Mouse (Mus musculus) megakaryocyte, embryonic 14.5 days (primary cell): ENCODE results near the gene Rasl11a. TPM values are rescaled to one million over a fixed set of nuclear protein-coding genes. Genes with fewer than 3 reads are reported as not detected.
A peak's percentile ranks its signal among the peaks of the same experiment; 100 is the strongest.

Experiments used
- H3K27me3 ChIP-seq: replicated peaks from 2 replicates; pipeline ENCODE3; 2012; ENCODE audit warnings: inconsistent platforms
- H3K36me3 ChIP-seq: replicated peaks from 2 replicates; pipeline ENCODE3; 2012; ENCODE audit warnings: low read length, inconsistent platforms, mixed read lengths
- H3K4me1 ChIP-seq: 2 replicates; pipeline ENCODE4 v1.6.1; 2012; ENCODE audit warnings: inconsistent platforms
- H3K4me3 ChIP-seq: replicated peaks from 2 replicates; pipeline ENCODE3; 2012; ENCODE audit warnings: moderate library complexity, mild to moderate bottlenecking, inconsistent platforms
- H3K9me3 ChIP-seq: 2 replicates; pipeline ENCODE4 v1.6.1; 2012; ENCODE audit warnings: inconsistent platforms
- FLI1 ChIP-seq: IDR thresholded peaks from 2 replicates; pipeline ENCODE4 v1.6.1; 2012; ENCODE audit warnings: low read length, inconsistent platforms, mixed read lengths
- GATA1 ChIP-seq: IDR thresholded peaks from 3 replicates; pipeline ENCODE4 v1.6.1; 2012; ENCODE audit warnings: mixed read lengths, low read length, inconsistent platforms, borderline replicate concordance
- polyA plus RNA-seq: library from polyadenylated mRNA; stranded (reverse); fragments of >175 nt; gene quantifications from 2 replicates; pipeline ENCODE4 v1.2.3, GENCODE M21; 2012; ENCODE audit warnings: low replicate concordance; ENCODE audit not compliant: insufficient read depth

The Rasl11a gene
- polyA plus RNA-seq, 1 experiment = 6.5 TPM

DNA sequence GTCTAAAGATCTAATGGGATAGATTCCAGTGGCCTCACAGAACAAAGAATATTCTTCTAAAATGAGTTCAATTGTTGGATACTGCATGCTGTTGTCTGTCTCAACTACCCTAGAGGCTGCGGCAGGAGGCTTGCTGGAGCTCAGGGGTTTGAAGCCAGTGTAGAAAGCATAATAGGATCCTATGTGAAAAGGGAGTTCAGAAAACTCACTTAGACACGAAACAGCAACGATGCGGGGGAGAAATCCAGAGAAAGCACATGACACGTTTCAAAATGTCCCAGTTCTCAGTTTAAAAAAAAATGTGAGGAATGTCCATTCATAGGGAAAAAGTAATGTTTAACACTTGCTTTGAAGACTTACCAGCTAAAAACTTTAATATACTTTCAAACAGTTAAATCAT lies 21.9 kb upstream of the Rasl11a start:
- H3K36me3 ChIP-seq = no peaks in the 10 kb centered on the region
- H3K9me3 ChIP-seq = no peaks in the 10 kb centered on the region
- H3K4me1 ChIP-seq = peaks cover 21% of the 10 kb centered on the region
- H3K27me3 ChIP-seq = no peaks in the 10 kb centered on the region
- H3K4me3 ChIP-seq = no peak overlapping the region
- TF ChIP-seq FLI1 (no peak), GATA1 (no peak)

- H3K4me1 ChIP-seq = peaks cover 34% of the 10 kb centered on the region
- H3K4me3 ChIP-seq = peak overlapping the region; percentile 38
- H3K36me3 ChIP-seq = peaks cover 16% of the 10 kb centered on the region
- no peaks in the 10 kb centered on the region for H3K9me3 ChIP-seq
- TF ChIP-seq GATA1 (no peak), FLI1 (no peak)
- H3K27me3 ChIP-seq = no peaks in the 10 kb centered on the region
These were observed 15.3 kb upstream of the Rasl11a start for GRCm38 (mm10) chr5:146829528-146829927.

- Histone ChIP-seq H3K4me3 (peak overlapping the region; percentile 98), H3K36me3 (peaks cover 45% of the 10 kb centered on the region), H3K27me3 (no peaks in the 10 kb centered on the region), H3K4me1 (peaks cover 45% of the 10 kb centered on the region), H3K9me3 (no peaks in the 10 kb centered on the region)
- TF ChIP-seq FLI1 (no peak), GATA1 (0 out of 3 replicates have a peak, but pooled peaks have one; percentile 19)
These were observed 12.5 kb upstream of the Rasl11a start for GRCm38 (mm10) chr5:146832435-146832768.

DNA sequence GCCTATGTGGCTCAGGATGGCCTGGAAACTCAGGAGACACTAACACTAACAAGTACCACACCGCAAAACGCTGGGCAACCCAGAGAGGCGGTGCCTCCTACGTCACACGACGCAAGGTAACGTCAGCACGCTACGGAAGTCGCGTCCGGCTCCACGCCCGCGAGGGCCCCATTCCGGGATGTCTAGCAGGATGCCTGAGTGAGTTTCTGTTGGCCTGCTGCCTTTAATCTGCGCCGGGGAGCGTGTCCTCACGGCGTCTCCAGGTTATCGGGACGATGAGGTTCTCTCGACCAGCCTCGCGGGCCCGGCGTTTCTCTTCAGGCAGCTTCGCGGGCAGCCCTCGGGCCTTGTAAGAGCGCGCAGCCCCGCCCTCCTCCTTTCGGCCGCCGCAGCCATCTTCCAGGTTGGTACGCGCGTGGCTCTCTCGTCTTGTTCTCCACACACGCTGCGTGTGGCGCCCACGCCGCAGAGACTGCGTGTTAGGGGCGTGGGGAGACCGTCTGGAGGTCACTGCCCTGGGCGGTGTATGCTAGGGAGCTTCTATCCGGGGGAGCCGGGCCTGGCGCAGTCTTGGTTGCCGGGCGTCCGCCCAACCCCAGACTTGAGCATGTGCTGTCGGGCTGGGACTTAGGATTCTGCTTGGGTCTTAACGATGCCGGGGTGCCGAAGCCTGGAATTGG lies 12.0 kb upstream of the Rasl11a start, which contains the start of gene Rpl21:
TSS of gene Rpl21 (plus strand) at position 122 of the 680 bp plus-strand sequence.
- Histone ChIP-seq H3K4me3 (peak within 1 kb of the TSS; percentile 98), H3K9me3 (no peaks in the 10 kb centered on the region), H3K36me3 (peaks cover 49% of the 10 kb centered on the region), H3K27me3 (no peaks in the 10 kb centered on the region), H3K4me1 (peaks cover 45% of the 10 kb centered on the region)
- TF ChIP-seq FLI1 (no peak), GATA1 (no peak)

DNA sequence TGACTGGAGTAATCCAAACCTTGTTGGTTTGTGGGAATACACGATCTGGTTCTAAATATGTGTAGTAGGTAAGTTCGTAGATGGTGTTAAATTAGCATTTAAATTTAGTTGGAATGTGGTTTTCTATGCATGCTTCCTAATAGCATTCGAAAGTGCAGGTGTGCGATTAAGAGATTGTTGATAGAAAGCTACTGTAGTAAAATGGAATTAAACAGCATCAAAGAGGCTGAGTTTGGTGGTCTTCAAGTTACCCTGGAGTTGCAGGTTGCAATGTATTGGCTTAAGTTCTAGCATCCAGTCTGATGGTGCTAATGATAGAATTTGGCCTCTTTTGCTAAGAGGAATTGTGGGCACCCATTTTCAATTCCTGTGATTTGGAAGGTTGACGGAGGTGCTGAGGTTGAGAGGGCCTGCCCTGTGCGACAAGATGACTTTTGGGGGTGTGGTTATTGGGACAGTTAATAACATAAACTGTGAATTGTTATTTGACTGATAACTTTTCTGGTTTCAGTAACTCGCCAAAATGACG lies 11.1 kb upstream of the Rasl11a start:
- TF ChIP-seq GATA1 = no peak
- no peak for TF ChIP-seq FLI1
- Histone ChIP-seq H3K4me3 (peak overlapping the region; percentile 98), H3K9me3 (no peaks in the 10 kb centered on the region), H3K27me3 (no peaks in the 10 kb centered on the region), H3K4me1 (peaks cover 45% of the 10 kb centered on the region), H3K36me3 (peaks cover 54% of the 10 kb centered on the region)

DNA sequence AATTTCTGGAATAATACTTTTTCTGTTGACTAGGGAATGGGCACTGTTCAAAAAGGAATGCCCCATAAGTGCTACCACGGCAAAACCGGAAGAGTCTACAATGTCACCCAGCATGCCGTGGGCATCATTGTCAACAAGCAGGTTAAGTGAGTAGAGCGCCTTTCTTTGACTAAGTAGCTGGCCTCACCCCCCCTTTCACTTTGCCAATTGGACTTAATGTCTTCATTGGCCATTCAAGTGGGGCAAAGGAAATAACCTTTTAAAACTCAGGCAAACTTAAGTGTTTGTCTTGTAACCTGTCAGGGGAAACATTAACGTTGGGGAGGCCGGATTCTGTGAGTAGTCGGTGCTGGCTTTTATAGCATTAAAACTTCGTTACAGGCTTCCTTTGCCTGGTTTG lies 9.9 kb upstream of the Rasl11a start:
- peaks cover 57% of the 10 kb centered on the region for H3K36me3 ChIP-seq
- peaks cover 42% of the 10 kb centered on the region for H3K4me1 ChIP-seq
- no peaks in the 10 kb centered on the region for H3K27me3 ChIP-seq
- no peaks in the 10 kb centered on the region for H3K9me3 ChIP-seq
- H3K4me3 ChIP-seq = peak overlapping the region; percentile 14
- TF ChIP-seq GATA1 = no peak
- no peak for TF ChIP-seq FLI1

GRCm38 (mm10) chr5:146837967-146838720 lies 6.7 kb upstream of the Rasl11a start:
- Histone ChIP-seq H3K9me3 (no peaks in the 10 kb centered on the region), H3K4me1 (peaks cover 30% of the 10 kb centered on the region), H3K27me3 (no peaks in the 10 kb centered on the region), H3K36me3 (peaks cover 57% of the 10 kb centered on the region), H3K4me3 (no peak overlapping the region)
- TF ChIP-seq GATA1 (no peak), FLI1 (no peak)

DNA sequence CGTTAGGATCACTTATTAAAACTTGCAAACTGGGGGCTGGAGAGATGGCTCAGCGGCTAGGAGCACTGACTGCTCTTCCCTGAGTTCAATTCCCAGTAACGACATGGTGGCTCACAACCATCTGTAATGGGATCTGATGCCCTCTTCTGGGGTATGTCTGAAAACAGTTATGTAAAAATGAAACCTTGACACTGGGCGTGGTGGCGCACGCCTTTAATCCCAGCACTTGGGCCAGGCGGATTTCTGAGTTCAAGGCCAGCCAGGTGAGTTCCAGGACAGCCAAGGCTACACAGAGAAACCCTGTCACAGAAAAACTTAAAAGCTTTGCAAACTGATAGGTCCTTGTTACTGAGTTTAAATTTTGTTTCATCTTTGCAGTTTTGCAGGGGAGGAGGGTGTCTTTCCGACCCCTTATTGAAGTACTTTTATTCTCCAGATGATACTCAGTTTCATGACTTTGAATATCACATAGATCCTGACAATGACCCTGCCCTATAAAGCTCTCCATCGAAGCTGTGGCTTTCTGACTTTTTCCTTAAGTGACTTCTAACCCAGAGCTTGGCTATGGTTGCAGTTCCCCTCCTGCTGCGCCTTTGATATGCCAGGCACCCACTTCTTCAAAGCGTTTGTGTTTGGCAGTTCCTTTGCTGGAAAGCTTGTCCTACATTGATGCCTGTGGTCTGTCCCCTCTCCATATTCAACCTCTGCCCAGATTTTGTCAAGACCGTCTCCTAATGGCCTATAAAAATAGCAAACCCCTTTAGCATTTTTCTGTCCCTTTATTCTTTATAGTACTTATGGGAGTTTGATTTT lies 5.8 kb upstream of the Rasl11a start:
- Histone ChIP-seq H3K4me3 (no peak overlapping the region), H3K36me3 (peaks cover 56% of the 10 kb centered on the region)
- no peak for TF ChIP-seq FLI1
- TF ChIP-seq GATA1 = no peak

DNA sequence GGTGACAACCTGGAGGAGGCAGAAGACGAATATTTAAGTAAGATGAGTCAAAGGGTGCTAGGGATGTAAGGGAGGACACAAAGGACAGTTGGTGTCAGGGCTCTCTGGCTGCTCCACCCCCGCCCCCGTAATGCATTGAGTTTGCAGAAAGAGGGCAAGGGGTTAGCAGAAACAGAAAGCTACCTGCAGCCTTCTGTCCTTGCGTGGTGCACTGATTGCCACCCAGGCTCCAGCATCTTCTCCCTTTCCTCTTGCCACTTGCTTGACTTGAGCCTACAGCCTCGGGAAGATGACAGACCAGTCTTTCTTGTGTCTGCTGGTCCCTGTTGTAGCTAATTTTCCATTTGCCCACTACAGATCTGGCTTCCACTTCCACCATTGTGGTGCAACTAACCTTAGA lies 5.1 kb upstream of the Rasl11a start:
- Histone ChIP-seq H3K4me3 (no peak overlapping the region), H3K36me3 (peaks cover 50% of the 10 kb centered on the region)

More for the DNA sequence above, 5.8 kb upstream of the Rasl11a start:
- Histone ChIP-seq H3K9me3 (no peaks in the 10 kb centered on the region), H3K27me3 (no peaks in the 10 kb centered on the region), H3K4me1 (peaks cover 25% of the 10 kb centered on the region)

More for the DNA sequence above, 5.1 kb upstream of the Rasl11a start:
- Histone ChIP-seq H3K9me3 (no peaks in the 10 kb centered on the region), H3K27me3 (no peaks in the 10 kb centered on the region), H3K4me1 (peaks cover 25% of the 10 kb centered on the region)
- TF ChIP-seq FLI1 = no peak
- no peak for TF ChIP-seq GATA1
